Mouse (Mus musculus) urinary bladder, adult 18-20 months (tissue): ENCODE results near the gene Smad6.

ENCODE experiments used
- DNase-seq, 2 experiments: peaks; one replicate each; pipeline ENCODE4 v3.0.0; 2022; ENCODE audit warnings: low spot score in 2 of 2, mixed read lengths in 2 of 2

Gene Smad6

GRCm38 (mm10) chr9:64022562-64023366, 905 bp upstream of the Smad6 start:
- DNase-seq, result peak; percentile 93 to 98

- no peak for DNase-seq
Measured at GRCm38 (mm10) chr9:64021319-64021850, 474 bp downstream of the Smad6 start.

- peak; percentile 11 to 62 for DNase-seq
Measured at GRCm38 (mm10) chr9:64020606-64021318, 1.1 kb downstream of the Smad6 start.

GRCm38 (mm10) chr9:64020171-64020605, 1.7 kb downstream of the Smad6 start:
- DNase-seq, result peak; percentile 11 to 50

- peak in 1 of 2 experiments; percentile 9 for DNase-seq
Measured at GRCm38 (mm10) chr9:64019036-64019886, 2.6 kb downstream of the Smad6 start.

GRCm38 (mm10) chr9:64017861-64018793, 3.7 kb downstream of the Smad6 start:
- peak; percentile 74 to 87 for DNase-seq

GRCm38 (mm10) chr9:64016648-64017400, 5.0 kb downstream of the Smad6 start:
- DNase-seq, result peak in 1 of 2 experiments; percentile 66

- DNase-seq, result no peak
Measured at GRCm38 (mm10) chr9:64016092-64016491, 5.8 kb downstream of the Smad6 start.

GRCm38 (mm10) chr9:64014801-64015200, 7.1 kb downstream of the Smad6 start:
- no peak for DNase-seq

- no peak for DNase-seq
Measured at GRCm38 (mm10) chr9:64011356-64011755, 10.5 kb downstream of the Smad6 start.

GRCm38 (mm10) chr9:64002981-64003380, 18.9 kb downstream of the Smad6 start:
- no peak for DNase-seq

GRCm38 (mm10) chr9:64001081-64001480, 20.8 kb downstream of the Smad6 start:
- no peak for DNase-seq

- DNase-seq, result no peak
Measured at GRCm38 (mm10) chr9:64000085-64000484, 21.8 kb downstream of the Smad6 start.

GRCm38 (mm10) chr9:63999194-63999593, 22.7 kb downstream of the Smad6 start:
- no peak for DNase-seq

- DNase-seq, result no peak
Measured at GRCm38 (mm10) chr9:63998026-63998425, 23.8 kb downstream of the Smad6 start.

- DNase-seq, result no peak
Measured at GRCm38 (mm10) chr9:63997439-63997838, 24.4 kb downstream of the Smad6 start.

- no peak for DNase-seq
Measured at GRCm38 (mm10) chr9:63993256-63993655, 28.6 kb downstream of the Smad6 start.

- no peak for DNase-seq
Measured at GRCm38 (mm10) chr9:63992761-63993160, 29.1 kb downstream of the Smad6 start.

- no peak for DNase-seq
Measured at GRCm38 (mm10) chr9:63991193-63991592, 30.7 kb downstream of the Smad6 start.

GRCm38 (mm10) chr9:63989641-63990040, 32.2 kb downstream of the Smad6 start:
- DNase-seq, result no peak
